Mouse (Mus musculus): ENCODE measurements around the gene Atp6v0d1. TPM values are rescaled to one million over a fixed set of nuclear protein-coding genes. Genes with fewer than 3 reads are reported as not detected.

Atp6v0d1 gene
- polyA plus RNA-seq, 1 experiment from 2014 or later, result 75.4 TPM

DNA sequence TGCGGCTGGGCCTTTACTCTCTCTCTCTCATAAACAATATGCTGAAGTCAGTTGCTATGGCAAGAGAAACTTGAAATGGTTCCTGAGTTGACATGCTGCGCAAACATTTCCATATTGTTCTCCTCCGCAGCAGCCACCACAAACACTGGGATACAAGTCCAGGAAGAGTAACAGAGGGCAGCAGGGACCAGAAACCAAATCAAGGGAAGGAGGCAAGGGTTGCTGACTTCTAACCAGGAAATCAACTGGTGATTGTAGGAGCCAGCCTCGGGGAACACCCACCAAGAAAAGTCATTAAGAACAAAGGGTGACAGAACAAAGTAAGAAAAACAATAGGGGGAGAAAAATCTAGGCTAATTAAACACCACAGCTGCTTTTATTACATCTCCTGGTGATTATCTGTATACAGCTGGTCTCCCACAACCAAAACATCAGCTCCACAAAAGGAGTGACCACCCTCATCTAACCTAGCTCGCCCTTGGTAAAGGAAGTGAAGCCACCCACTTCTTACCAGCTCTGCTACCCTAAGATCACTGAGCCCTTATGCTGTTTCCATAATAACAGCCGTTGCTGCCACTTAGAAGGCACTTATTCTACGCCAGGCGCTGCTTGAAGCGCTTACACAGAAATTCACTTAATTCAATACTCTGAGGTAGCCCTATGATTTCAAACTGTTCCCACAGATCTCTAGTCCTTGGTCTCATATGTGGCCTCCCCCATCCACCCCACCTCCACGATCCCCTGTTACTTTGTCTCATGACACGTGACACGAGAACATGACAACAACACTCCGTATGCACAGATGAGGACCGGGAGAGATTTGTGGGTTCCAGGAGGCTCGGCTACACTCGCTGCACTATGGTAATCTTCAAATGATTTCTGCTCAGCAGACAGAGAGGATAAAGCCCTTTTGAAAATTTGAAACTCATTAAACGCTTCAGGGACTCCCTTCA, 70.2 kb downstream of the Atp6v0d1 start:
- Histone ChIP-seq H3K4me3 (peak overlapping the region; percentile 79), H3K4me1 (peaks cover 26% of the 10 kb centered on the region), H3K9me3 (no peaks in the 10 kb centered on the region), H3K4me2 (replicated peaks) (peak overlapping the region; percentile 88), H3K36me3 (no peaks in the 10 kb centered on the region), H3K27ac (peak overlapping the region; percentile 61; the same call in 1 of the 2 replicates), H3K9ac (peak overlapping the region; percentile 91; the same call in 1 of the 2 replicates), H3K27me3 (no peaks in the 10 kb centered on the region)
- 39% methylated on average over 17 of the region's 17 CpGs for WGBS
- no peak for ATAC-seq (ENCODE audit: insufficient number of reproducible peaks, insufficient read depth, low FRiP score, low TSS enrichment)

DNA sequence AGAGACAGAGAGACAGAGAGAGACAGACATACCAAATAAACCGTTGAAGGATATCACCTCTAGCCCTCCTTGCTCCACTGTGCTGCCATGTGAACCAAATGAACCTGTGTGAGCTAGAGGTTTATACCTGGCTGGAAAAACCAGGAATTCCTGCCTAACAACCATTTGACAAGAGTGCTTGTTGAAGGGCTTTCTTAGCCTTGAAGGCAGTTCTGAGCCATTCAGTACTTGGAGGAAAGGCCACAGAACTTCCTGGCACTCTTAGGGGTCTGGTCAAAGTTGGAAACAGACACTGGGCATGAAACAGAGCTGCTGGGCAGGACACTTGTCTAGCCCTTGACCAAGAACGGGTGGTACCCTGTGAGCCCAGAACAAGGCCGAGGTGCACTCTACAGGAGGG, 71.3 kb downstream of the Atp6v0d1 start:
- no peak overlapping the region for H3K9ac ChIP-seq

DNA sequence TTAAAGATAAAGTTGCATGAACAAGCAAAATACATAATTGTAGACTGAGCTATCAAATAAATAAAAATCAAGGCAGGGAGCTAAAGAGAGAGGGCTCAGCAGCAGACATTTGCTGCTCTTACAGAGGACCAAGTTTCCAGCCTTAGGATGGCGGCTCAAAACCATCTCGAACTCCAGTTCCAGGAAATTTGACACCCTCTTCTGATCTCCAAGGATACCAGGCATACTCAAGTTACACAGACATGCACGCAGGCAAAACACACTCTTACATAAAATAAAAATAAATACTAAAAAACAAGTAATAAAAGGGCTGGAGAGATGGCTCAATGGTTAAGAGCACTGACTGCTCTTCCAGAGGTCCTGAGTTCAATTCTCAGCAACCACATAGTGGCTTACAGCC, 72.4 kb downstream of the Atp6v0d1 start:
- Histone ChIP-seq H3K27me3 (no peaks in the 10 kb centered on the region), H3K27ac (no peak overlapping the region), H3K9ac (no peak overlapping the region), H3K9me3 (no peaks in the 10 kb centered on the region), H3K4me1 (peaks cover 26% of the 10 kb centered on the region), H3K36me3 (no peaks in the 10 kb centered on the region), H3K4me2 (replicated peaks) (no peak overlapping the region), H3K4me3 (no peak overlapping the region)
- ATAC-seq (ENCODE audit: insufficient number of reproducible peaks, insufficient read depth, low FRiP score, low TSS enrichment), result no peak
- 7% methylated on average over 3 of the region's 3 CpGs for WGBS

More for the DNA sequence above, 71.3 kb downstream of the Atp6v0d1 start:
- no peak overlapping the region for H3K4me3 ChIP-seq
- H3K27me3 ChIP-seq, result no peaks in the 10 kb centered on the region
- no peak overlapping the region for H3K4me2 ChIP-seq (replicated peaks)
- H3K36me3 ChIP-seq, result no peaks in the 10 kb centered on the region
- H3K9me3 ChIP-seq, result no peaks in the 10 kb centered on the region
- ATAC-seq (ENCODE audit: insufficient number of reproducible peaks, insufficient read depth, low FRiP score, low TSS enrichment), result no peak
- peaks cover 26% of the 10 kb centered on the region for H3K4me1 ChIP-seq
- 78% methylated on average over 3 of the region's 3 CpGs for WGBS
- H3K27ac ChIP-seq, result no peak overlapping the region

DNA sequence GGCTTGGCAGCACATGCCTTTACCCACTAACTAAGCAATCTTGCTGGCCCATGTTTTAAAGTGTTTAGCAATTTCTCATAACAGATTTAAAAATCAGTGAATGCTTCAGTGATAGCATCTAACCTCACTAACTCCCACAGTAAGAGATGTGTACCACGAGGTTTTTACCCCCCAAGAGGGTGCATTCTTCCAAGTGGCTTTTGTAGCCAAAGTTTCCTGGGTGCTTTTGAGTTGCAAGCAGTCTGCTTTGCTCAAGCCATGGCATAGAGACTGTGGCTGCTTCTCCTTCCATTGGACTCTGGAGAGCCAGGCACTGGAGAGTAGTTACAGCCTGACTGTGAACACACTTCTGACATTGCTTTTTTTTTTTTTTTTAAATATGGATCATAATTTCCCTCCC, 76.6 kb downstream of the Atp6v0d1 start:
- Histone ChIP-seq H3K27ac (no peak overlapping the region), H3K9ac (no peak overlapping the region), H3K27me3 (no peaks in the 10 kb centered on the region), H3K4me3 (no peak overlapping the region), H3K4me1 (peaks cover 12% of the 10 kb centered on the region), H3K36me3 (no peaks in the 10 kb centered on the region), H3K4me2 (replicated peaks) (no peak overlapping the region), H3K9me3 (no peaks in the 10 kb centered on the region)
- 39% methylated on average over 1 of the region's 1 CpGs for WGBS
- ATAC-seq (ENCODE audit: insufficient number of reproducible peaks, insufficient read depth, low FRiP score, low TSS enrichment), result no peak

DNA sequence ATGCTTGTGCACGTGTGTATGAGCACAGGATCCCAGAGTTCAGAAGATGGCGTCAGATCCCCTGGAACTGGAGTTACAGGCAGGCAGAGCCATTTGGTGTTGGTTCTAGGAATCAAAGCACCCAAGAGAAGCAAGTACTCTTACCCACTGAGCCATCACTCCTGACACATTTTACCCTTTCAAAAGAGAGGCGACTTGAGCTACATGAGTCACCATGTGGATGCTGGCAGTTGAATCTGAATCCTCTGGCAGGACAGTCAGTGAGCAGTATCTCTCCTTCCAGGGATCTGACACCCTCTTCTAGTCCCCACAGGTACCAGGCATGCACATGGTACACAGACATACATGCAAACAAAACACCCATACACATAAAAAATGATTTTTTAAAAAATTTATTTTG, 77.8 kb downstream of the Atp6v0d1 start:
- Histone ChIP-seq H3K4me3 (no peak overlapping the region), H3K27ac (no peak overlapping the region), H3K9me3 (no peaks in the 10 kb centered on the region), H3K27me3 (no peaks in the 10 kb centered on the region), H3K36me3 (no peaks in the 10 kb centered on the region), H3K9ac (no peak overlapping the region), H3K4me1 (peaks cover 18% of the 10 kb centered on the region), H3K4me2 (replicated peaks) (no peak overlapping the region)
- 68% methylated on average over 3 of the region's 3 CpGs for WGBS
- no peak for ATAC-seq (ENCODE audit: insufficient number of reproducible peaks, insufficient read depth, low FRiP score, low TSS enrichment)

DNA sequence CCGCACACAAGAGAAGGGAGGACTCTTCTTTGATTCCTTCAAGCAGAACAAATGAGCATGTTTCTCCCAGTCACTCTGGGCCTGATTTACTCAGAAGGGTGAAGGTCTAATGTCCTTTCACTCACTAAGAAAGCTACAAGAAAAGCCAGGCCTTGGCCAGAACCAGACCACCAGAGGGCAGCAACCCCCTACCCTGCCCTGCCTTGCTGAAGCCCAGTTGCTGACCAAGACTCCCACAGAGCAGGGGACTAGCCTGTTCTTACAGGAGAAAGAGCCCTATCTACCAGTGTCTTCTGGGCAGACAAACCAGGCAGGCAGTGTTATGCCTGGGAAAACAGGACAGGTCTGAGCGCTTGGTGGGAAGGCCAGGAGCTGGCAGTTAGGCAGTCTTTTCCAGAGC, 81.5 kb downstream of the Atp6v0d1 start:
- Histone ChIP-seq H3K36me3 (no peaks in the 10 kb centered on the region), H3K9ac (no peak overlapping the region; the same call in 1 of the 2 replicates), H3K9me3 (no peaks in the 10 kb centered on the region), H3K4me2 (replicated peaks) (no peak overlapping the region), H3K27ac (peak overlapping the region; percentile 54; the same call in 1 of the 2 replicates), H3K27me3 (no peaks in the 10 kb centered on the region), H3K4me1 (peaks cover 28% of the 10 kb centered on the region), H3K4me3 (no peak overlapping the region)
- ATAC-seq (ENCODE audit: insufficient number of reproducible peaks, insufficient read depth, low FRiP score, low TSS enrichment), result no peak; the same call in 1 of the 2 replicates
- WGBS, result 30% methylated on average over 2 of the region's 2 CpGs

DNA sequence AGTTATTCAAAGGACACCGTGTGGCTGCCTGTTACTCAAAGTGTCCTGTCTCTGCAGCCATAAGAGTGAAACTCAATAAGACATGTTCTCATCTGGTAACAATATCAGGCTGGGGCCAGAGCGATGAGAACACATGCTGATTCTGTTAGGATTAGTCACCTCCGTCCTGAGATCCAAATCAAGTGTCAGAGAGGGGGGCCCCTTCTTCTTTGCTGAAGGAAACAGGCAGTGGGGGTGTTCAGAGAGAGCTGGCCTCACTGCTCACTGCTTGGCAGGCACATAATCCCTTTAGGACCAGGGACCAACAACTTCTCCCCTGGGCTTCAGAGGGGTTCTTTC, 81.8 kb downstream of the Atp6v0d1 start:
- Histone ChIP-seq H3K4me1 (peaks cover 28% of the 10 kb centered on the region), H3K4me2 (replicated peaks) (no peak overlapping the region), H3K36me3 (no peaks in the 10 kb centered on the region), H3K27ac (peak overlapping the region; percentile 54; the same call in 1 of the 2 replicates), H3K27me3 (no peaks in the 10 kb centered on the region), H3K9me3 (no peaks in the 10 kb centered on the region), H3K9ac (no peak overlapping the region; the same call in 1 of the 2 replicates), H3K4me3 (no peak overlapping the region)
- no peak for ATAC-seq (ENCODE audit: insufficient number of reproducible peaks, insufficient read depth, low FRiP score, low TSS enrichment)
- WGBS, result 15% methylated on average over 3 of the region's 3 CpGs

DNA sequence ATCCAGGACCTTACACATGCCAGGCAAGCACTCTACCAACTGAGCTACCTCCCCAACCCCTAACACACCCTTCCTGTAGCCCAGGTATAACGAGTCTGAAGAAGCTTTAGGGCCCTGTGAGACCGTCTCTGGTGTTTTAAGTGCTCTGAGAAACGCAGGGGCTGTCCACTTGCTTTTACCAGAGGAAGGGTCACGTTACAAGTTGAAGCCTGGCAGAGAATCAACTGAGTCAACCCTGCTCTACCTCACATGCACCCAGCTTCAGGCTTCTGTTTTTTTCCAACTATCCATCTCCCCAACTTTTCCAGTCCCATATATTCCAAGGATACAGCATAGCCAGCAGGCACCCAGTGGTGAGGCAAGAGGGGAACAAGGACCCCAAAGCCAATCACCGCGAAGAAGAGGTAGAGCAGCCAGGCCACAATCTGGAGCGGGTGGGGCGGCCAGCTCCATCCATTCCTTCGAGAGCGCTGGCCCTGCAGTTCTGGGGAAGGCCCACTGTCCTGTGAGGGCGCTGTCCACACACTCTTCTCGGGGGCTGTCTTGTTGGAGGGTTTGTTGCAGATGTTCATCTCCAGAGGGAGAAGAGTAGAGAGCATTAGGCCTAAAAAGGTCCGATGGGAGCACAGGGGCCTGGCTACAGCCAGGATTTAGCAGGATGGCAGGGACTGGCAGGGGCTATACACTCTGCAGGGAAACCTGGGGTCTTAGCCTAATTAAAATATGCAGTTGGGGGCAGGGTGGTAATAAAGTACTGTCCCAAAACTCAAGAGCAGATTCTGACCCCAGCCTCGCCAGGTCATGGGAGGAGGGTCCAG, 82.4 kb downstream of the Atp6v0d1 start:
- 0 out of 2 replicates have a peak overlapping the region, but pooled peaks have one; percentile 15 for H3K9ac ChIP-seq
- no peaks in the 10 kb centered on the region for H3K36me3 ChIP-seq
- WGBS, result 23% methylated on average over 14 of the region's 14 CpGs
- H3K4me1 ChIP-seq, result peaks cover 28% of the 10 kb centered on the region
- H3K9me3 ChIP-seq, result no peaks in the 10 kb centered on the region
- no peak overlapping the region for H3K4me2 ChIP-seq (replicated peaks)
- no peak overlapping the region for H3K4me3 ChIP-seq
- 0 out of 2 replicates have a peak overlapping the region, but pooled peaks have one; percentile 54 for H3K27ac ChIP-seq
- ATAC-seq (ENCODE audit: insufficient number of reproducible peaks, insufficient read depth, low FRiP score, low TSS enrichment), result no peak; the same call in 1 of the 2 replicates
- no peaks in the 10 kb centered on the region for H3K27me3 ChIP-seq

DNA sequence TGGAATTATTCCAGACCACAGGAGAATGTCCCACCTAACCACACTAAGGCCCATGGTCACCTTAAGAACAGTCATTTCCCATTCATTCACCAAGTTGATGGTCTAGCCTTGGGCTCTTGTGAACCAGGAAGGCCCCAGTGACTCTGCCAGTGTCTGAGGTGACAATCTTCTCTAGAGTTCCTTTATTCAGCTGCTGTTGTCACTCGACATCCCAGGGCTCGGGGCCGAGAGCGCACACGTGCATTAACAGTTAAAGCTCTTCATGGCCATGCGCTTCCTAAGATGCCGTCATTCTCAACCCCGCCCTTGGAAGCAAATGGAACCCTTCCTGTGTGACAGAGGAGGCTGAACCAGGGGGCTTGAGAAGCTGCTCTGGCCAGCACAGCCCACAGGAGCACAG, 83.7 kb downstream of the Atp6v0d1 start:
- Histone ChIP-seq H3K4me2 (replicated peaks) (no peak overlapping the region), H3K9ac (no peak overlapping the region), H3K4me3 (no peak overlapping the region), H3K4me1 (peaks cover 28% of the 10 kb centered on the region), H3K27ac (no peak overlapping the region), H3K36me3 (no peaks in the 10 kb centered on the region), H3K27me3 (no peaks in the 10 kb centered on the region), H3K9me3 (no peaks in the 10 kb centered on the region)
- 83% methylated on average over 8 of the region's 8 CpGs for WGBS
- ATAC-seq (ENCODE audit: insufficient number of reproducible peaks, insufficient read depth, low FRiP score, low TSS enrichment), result no peak

DNA sequence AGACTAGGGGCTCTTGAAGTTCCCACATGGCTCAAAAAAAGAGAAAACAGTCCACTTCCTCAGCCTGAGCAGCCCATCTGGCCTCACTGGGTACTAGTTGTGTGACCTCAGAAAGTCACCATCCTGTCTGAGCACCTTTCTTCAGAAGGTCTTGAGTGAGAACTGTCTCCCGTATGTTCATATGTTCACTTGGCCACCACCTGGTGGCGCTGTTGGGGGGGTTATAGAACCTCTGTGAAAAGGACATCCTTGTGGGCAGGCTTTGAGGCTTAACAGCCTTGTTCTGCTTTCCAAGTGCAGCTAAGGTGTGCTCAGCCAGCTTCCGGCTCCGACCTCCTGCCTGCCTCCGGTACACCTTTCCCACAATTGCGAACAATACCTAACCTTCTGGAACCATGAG, 84.4 kb downstream of the Atp6v0d1 start:
- WGBS, result 68% methylated on average over 6 of the region's 6 CpGs
- Histone ChIP-seq H3K4me3 (no peak overlapping the region), H3K27ac (peak overlapping the region; percentile 50; the same call in 1 of the 2 replicates), H3K27me3 (peaks cover 4% of the 10 kb centered on the region; the same call in 1 of the 2 replicates), H3K4me2 (replicated peaks) (no peak overlapping the region), H3K36me3 (no peaks in the 10 kb centered on the region), H3K9ac (no peak overlapping the region), H3K4me1 (peaks cover 28% of the 10 kb centered on the region), H3K9me3 (no peaks in the 10 kb centered on the region)
- ATAC-seq (ENCODE audit: insufficient number of reproducible peaks, insufficient read depth, low FRiP score, low TSS enrichment), result no peak

DNA sequence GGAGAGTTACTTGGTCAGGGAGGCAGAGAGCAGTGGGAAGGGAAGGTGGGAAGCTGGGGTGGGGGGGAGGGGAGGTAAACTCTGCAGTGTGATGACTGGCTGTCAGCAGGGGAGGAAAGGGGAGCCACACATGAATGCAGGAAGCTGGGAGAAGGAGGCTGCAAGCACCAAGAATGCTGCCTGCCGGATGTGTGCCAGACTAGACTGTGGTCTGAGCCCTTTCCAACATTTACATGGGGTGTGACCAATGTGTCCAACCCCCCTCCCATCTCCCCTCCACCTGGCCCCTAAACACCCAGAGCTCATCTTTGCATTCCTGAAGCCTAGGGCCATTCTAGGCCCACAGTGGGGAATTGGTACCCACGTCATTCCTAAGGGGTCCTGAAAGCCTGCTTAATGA, 84.8 kb downstream of the Atp6v0d1 start:
- Histone ChIP-seq H3K9ac (no peak overlapping the region), H3K36me3 (0 out of 2 replicates have a peak, but pooled peaks cover 3% of the 10 kb centered on the region), H3K27ac (peak overlapping the region; percentile 50), H3K27me3 (peaks cover 9% of the 10 kb centered on the region), H3K9me3 (no peaks in the 10 kb centered on the region), H3K4me3 (no peak overlapping the region), H3K4me2 (replicated peaks) (no peak overlapping the region), H3K4me1 (peaks cover 28% of the 10 kb centered on the region)
- 15% methylated on average over 2 of the region's 2 CpGs for WGBS
- no peak for ATAC-seq (ENCODE audit: insufficient number of reproducible peaks, insufficient read depth, low FRiP score, low TSS enrichment)

Measured in embryonic facial prominence, embryonic 12.5 days (tissue).